Mouse (Mus musculus): Measurements from ENCODE around the gene Tmem121b. TPM values are rescaled to one million over a fixed set of nuclear protein-coding genes. Genes with fewer than 3 reads are reported as not detected.

Tmem121b gene
- total and polyA plus RNA-seq, 2 experiments from 2014 or later, result 2.5 to 25.9 TPM

DNA sequence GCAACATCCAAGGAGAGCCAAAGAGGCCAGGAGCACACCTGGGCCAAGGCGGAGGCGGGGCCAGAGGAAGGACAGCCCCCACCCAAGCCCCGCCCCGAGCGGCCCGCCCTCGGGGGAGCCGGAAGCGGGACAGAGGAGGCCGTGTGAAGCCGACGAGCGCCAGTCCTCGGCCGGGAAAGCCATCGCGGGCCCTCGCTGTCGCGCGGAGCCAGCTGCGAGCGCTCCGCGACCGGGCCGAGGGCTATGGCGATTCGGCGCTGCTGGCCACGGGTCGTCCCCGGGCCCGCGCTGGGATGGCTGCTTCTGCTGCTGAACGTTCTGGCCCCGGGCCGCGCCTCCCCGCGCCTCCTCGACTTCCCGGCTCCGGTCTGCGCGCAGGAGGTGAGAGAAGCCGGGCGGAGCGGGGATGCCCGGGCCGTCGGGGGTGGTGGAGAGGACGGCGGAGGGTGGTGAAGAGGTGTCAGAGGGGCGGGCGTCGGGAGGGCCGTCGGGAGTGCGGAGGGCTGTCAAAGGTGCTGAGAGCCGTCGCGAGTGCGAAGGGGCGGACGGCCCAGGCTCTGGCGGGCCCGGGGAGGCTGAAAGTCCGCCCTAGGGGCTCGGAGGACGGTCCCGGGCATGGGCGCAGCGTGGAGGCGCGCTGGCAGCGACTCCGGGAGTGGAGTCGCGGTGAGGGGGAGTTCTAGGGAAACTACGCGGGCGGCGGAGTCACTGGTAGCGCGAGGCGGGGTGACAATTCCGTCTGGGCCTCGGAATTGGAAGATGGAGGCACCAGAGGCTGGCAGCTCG lies 30.3 kb downstream of the Tmem121b start, which contains the start of gene Il17ra:
Gene Il17ra (plus strand): TSS at position 162 of the 786 bp plus-strand sequence.
- peak within 1 kb of the TSS; percentile 56 for H3K9ac ChIP-seq (replicated peaks; ENCODE audit: low read length)

DNA sequence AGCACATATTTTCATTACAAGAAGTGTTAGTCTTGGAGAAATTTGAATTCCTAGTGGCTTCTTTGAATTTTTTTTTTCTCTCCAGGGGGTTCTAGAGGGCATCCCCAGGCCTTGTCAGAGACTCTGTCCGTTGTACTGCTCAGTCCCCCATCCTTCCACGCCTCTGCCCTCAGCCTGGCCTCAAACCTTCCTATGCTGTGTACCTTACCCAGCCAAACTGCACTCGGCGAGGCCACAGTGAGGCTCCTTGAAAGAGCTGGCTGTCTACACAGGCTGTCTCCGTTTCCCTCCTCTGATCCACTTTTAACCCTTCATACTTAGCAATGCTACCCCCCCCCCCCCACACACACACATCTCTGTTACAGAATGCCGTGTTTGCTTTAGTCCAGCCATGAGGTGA lies 31.4 kb downstream of the Tmem121b start:
- Histone ChIP-seq H3K27ac (no peak overlapping the region), H3K9me3 (ENCODE audit: low read length) (no peaks in the 10 kb centered on the region), H3K27me3 (ENCODE audit: insufficient read depth, low read length) (no peaks in the 10 kb centered on the region), H3K9ac (replicated peaks; ENCODE audit: low read length) (no peak overlapping the region), H3K4me1 (ENCODE audit: insufficient read depth, low read length) (no peaks in the 10 kb centered on the region), H3K36me3 (ENCODE audit: insufficient read depth, low read length) (no peaks in the 10 kb centered on the region), H3K4me2 (ENCODE audit: low read depth, low read length) (no peak overlapping the region), H3K4me3 (ENCODE audit: low read length) (no peak overlapping the region)
- no peak for DNase-seq (ENCODE audit: low spot score)
- ATAC-seq, result no peak
- no peak for TF ChIP-seq CTCF (IDR thresholded peaks at IDR 0.05; ENCODE audit: low read depth)
- WGBS, result 59% methylated on average over 6 of the region's 6 CpGs

More for the DNA sequence above, 30.3 kb downstream of the Tmem121b start, which contains the start of gene Il17ra:
- WGBS, result 1% methylated on average over 69 of the region's 90 CpGs
- Histone ChIP-seq H3K9me3 (ENCODE audit: low read length) (no peaks in the 10 kb centered on the region), H3K36me3 (ENCODE audit: insufficient read depth, low read length) (no peaks in the 10 kb centered on the region), H3K27me3 (ENCODE audit: insufficient read depth, low read length) (no peaks in the 10 kb centered on the region), H3K4me2 (ENCODE audit: low read depth, low read length) (peak within 1 kb of the TSS; percentile 56), H3K4me1 (ENCODE audit: insufficient read depth, low read length) (no peaks in the 10 kb centered on the region), H3K27ac (peak within 1 kb of the TSS; percentile 3; the same call in 1 of the 2 replicates), H3K4me3 (ENCODE audit: low read length) (peak within 1 kb of the TSS; percentile 57)
- no peak for TF ChIP-seq CTCF (IDR thresholded peaks at IDR 0.05; ENCODE audit: low read depth)
- DNase-seq (ENCODE audit: low spot score), result peak; percentile 70
- peak; percentile 85 for ATAC-seq

GRCm38 (mm10) chr6:120461217-120461616 lies 32.4 kb downstream of the Tmem121b start:
- DNase-seq (ENCODE audit: low spot score) (no peak), ATAC-seq (no peak)
- 73% methylated on average over 15 of the region's 15 CpGs for WGBS
- Histone ChIP-seq H3K9ac (replicated peaks; ENCODE audit: low read length) (no peak overlapping the region), H3K36me3 (ENCODE audit: insufficient read depth, low read length) (no peaks in the 10 kb centered on the region), H3K4me1 (ENCODE audit: insufficient read depth, low read length) (no peaks in the 10 kb centered on the region), H3K27me3 (ENCODE audit: insufficient read depth, low read length) (no peaks in the 10 kb centered on the region), H3K9me3 (ENCODE audit: low read length) (no peaks in the 10 kb centered on the region), H3K4me3 (ENCODE audit: low read length) (no peak overlapping the region), H3K27ac (no peak overlapping the region), H3K4me2 (ENCODE audit: low read depth, low read length) (no peak overlapping the region)
- TF ChIP-seq CTCF (IDR thresholded peaks at IDR 0.05; ENCODE audit: low read depth), result no peak

DNA sequence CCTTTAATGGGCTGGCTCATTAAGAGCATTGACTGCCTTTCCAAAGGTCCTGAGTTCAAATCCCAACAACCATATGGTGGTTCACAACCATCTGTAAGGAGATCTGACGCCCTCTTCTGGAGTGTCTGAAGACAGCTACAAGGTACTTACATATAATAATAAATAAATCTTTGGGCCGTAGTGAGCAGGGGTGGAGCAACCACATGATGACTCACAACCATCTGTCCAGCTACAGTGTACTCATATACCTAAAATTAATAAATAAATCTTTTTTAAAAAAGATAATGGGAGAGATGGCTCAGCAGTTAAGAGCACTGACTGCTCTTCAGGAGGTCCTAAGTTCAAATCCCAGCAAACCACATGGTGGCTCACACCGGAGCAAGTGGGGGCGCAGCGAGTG lies 35.9 kb downstream of the Tmem121b start:
- no peak overlapping the region for H3K4me2 ChIP-seq (ENCODE audit: low read depth, low read length)
- H3K36me3 ChIP-seq (ENCODE audit: insufficient read depth, low read length), result no peaks in the 10 kb centered on the region
- H3K9me3 ChIP-seq (ENCODE audit: low read length), result no peaks in the 10 kb centered on the region
- ATAC-seq, result no peak
- no peaks in the 10 kb centered on the region for H3K27me3 ChIP-seq (ENCODE audit: insufficient read depth, low read length)
- 95% methylated on average over 5 of the region's 5 CpGs for WGBS
- H3K4me3 ChIP-seq (ENCODE audit: low read length), result no peak overlapping the region
- DNase-seq (ENCODE audit: low spot score), result no peak
- no peak overlapping the region for H3K27ac ChIP-seq
- H3K9ac ChIP-seq (replicated peaks; ENCODE audit: low read length), result no peak overlapping the region
- H3K4me1 ChIP-seq (ENCODE audit: insufficient read depth, low read length), result no peaks in the 10 kb centered on the region
- no peak for TF ChIP-seq CTCF (IDR thresholded peaks at IDR 0.05; ENCODE audit: low read depth)

DNA sequence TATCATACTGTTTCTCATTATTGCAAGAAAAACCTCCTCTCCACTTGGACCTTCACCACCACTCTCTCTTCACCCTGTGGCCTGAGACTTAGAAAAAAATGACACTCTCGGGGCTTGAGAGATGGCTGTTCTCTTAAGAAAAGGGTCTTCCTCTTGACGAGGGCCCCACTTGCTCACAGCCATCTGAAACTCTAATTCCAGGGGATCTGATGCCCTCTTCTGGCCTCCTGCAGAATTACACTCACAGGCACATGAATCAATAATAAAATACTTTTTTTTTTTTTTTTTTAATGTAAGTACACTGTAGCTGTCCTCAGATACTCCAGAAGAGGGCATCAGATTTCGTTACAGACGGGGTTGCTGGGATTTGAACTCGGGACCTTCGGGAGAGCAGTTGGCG lies 36.5 kb downstream of the Tmem121b start:
- Histone ChIP-seq H3K9ac (replicated peaks; ENCODE audit: low read length) (no peak overlapping the region), H3K4me1 (ENCODE audit: insufficient read depth, low read length) (no peaks in the 10 kb centered on the region), H3K4me3 (ENCODE audit: low read length) (no peak overlapping the region), H3K4me2 (ENCODE audit: low read depth, low read length) (no peak overlapping the region), H3K9me3 (ENCODE audit: low read length) (no peaks in the 10 kb centered on the region), H3K36me3 (ENCODE audit: insufficient read depth, low read length) (no peaks in the 10 kb centered on the region), H3K27ac (no peak overlapping the region), H3K27me3 (ENCODE audit: insufficient read depth, low read length) (no peaks in the 10 kb centered on the region)
- ATAC-seq, result no peak
- 65% methylated on average over 7 of the region's 7 CpGs for WGBS
- TF ChIP-seq CTCF (IDR thresholded peaks at IDR 0.05; ENCODE audit: low read depth), result peak; percentile 43
- DNase-seq (ENCODE audit: low spot score), result no peak

GRCm38 (mm10) chr6:120454627-120455077 lies 39.0 kb downstream of the Tmem121b start:
- Histone ChIP-seq H3K27me3 (ENCODE audit: insufficient read depth, low read length) (no peaks in the 10 kb centered on the region), H3K27ac (no peak overlapping the region), H3K9me3 (ENCODE audit: low read length) (no peaks in the 10 kb centered on the region), H3K9ac (replicated peaks; ENCODE audit: low read length) (no peak overlapping the region), H3K4me2 (ENCODE audit: low read depth, low read length) (no peak overlapping the region), H3K36me3 (ENCODE audit: insufficient read depth, low read length) (no peaks in the 10 kb centered on the region), H3K4me3 (ENCODE audit: low read length) (no peak overlapping the region), H3K4me1 (ENCODE audit: insufficient read depth, low read length) (no peaks in the 10 kb centered on the region)
- no peak for DNase-seq (ENCODE audit: low spot score)
- WGBS, result 62% methylated on average over 11 of the region's 11 CpGs
- no peak for TF ChIP-seq CTCF (IDR thresholded peaks at IDR 0.05; ENCODE audit: low read depth)
- ATAC-seq, result no peak

GRCm38 (mm10) chr6:120453556-120453955 lies 40.1 kb downstream of the Tmem121b start:
- no peak overlapping the region for H3K4me2 ChIP-seq (ENCODE audit: low read depth, low read length)
- no peaks in the 10 kb centered on the region for H3K36me3 ChIP-seq (ENCODE audit: insufficient read depth, low read length)
- no peaks in the 10 kb centered on the region for H3K4me1 ChIP-seq (ENCODE audit: insufficient read depth, low read length)
- no peak overlapping the region for H3K9ac ChIP-seq (replicated peaks; ENCODE audit: low read length)
- no peaks in the 10 kb centered on the region for H3K9me3 ChIP-seq (ENCODE audit: low read length)
- TF ChIP-seq CTCF (IDR thresholded peaks at IDR 0.05; ENCODE audit: low read depth), result no peak
- H3K27me3 ChIP-seq (ENCODE audit: insufficient read depth, low read length), result no peaks in the 10 kb centered on the region
- ATAC-seq, result no peak
- H3K4me3 ChIP-seq (ENCODE audit: low read length), result no peak overlapping the region
- no peak for DNase-seq (ENCODE audit: low spot score)
- no peak overlapping the region for H3K27ac ChIP-seq
- WGBS, result 90% methylated on average over 3 of the region's 3 CpGs

Data from hindbrain, postnatal 0 days (tissue).